Mouse (Mus musculus): Measurements from ENCODE around the gene Gm6993.
A peak's percentile ranks its signal among the peaks of the same experiment; 100 is the strongest.

The Gm6993 gene

GRCm38 (mm10) chr12:31239798-31240197 is 772 bp upstream of the Gm6993 start:
- no peak for DNase-seq (ENCODE audit: low spot score)

DNA sequence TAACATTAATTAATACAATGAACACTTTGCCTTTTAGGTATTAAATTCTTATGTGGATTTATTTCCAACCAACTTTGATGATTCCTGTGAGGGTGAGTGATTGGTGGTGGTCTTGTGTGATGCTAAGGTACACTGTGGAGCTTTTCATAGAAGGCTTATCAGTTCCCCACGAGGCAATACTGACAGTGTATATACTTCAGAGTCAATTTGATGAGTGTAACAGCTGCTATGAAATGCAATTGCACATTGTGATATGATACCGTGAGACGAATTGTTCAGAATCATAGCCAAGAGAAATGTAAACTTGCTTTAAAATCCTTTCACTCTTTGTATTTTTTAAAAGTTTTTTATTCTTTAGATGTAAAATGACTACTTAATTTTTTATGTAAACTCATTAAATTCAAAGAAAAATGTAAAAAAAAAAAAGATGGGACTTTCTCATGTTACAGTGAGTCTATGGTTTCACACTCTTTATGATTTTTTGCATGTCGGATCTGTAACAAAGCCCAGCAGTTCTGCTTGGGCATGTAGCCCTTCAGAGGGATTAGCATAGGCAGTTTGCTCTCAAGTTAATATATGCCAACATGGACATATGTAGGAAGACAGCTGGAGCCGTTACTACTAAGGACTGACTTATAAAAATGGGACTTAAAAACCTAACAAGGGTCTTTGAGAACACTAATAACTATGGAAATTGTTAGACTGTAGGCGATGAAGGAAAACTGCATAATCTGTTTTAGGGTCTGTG is 1.2 kb downstream of the Gm6993 start:
- DNase-seq (ENCODE audit: low spot score): no peak

DNA sequence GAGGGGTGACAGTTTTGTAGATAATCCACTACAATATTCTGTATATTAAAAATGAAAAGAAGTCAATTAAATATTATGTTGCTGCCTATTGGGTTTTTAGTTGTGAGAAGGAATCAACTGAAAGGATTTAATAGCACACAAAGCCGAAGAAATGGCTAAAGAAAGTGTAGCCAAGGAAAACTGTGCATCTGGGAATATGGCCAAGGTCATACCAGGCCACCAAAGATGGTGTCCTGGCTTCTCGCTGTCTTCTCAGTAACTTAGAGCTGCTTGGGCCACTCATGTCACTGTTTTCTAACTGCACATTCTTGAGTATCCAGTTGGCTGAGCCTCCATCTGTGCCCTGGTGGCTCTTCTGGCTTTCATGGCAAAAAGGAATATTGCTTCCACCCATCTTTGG is 3.4 kb downstream of the Gm6993 start:
- DNase-seq (ENCODE audit: low spot score): no peak

GRCm38 (mm10) chr12:31244691-31245090 is 4.1 kb downstream of the Gm6993 start:
- DNase-seq (ENCODE audit: low spot score): no peak

- no peak for DNase-seq (ENCODE audit: low spot score)
These were observed 5.6 kb downstream of the Gm6993 start for GRCm38 (mm10) chr12:31246153-31246552.

DNA sequence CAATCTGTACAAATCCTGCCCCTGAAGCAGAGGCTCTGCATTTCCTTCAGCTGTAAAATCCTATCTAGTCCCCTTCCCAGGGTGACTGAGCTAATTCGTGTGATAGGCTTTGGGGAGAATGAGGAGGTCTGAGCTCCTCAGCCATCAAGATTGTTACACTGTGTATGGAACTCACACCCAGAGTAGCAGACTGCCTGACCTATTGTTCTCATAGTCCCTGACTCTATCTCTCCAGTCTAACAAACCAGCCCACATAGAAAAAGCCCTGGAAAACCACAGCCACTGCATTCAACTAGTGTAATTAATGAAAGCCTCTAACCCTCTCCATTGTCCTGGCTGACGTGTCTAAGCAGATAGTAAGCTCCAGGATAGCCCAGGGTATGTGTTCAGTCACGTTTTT is 6.0 kb downstream of the Gm6993 start:
- no peak for DNase-seq (ENCODE audit: low spot score)

DNA sequence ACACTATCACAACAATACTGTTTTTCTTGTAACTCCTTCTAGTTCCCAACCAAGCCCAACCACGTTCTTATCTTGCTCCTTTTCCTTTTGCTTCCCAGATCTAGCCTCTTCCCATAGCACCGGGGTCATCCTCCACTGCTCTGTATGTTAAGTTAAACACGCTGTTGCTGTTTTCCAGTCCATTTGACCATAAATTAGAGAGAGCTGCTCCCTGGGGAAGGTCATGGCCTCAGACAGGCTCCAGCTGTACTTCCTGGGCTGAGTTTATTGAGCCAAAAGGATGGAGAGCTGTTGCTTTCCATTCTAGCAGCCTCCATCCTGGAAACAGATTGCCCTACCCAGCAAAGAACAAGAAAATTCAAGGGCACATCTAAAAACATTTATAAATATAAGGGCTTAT is 7.6 kb downstream of the Gm6993 start:
- no peak for DNase-seq (ENCODE audit: low spot score)

DNA sequence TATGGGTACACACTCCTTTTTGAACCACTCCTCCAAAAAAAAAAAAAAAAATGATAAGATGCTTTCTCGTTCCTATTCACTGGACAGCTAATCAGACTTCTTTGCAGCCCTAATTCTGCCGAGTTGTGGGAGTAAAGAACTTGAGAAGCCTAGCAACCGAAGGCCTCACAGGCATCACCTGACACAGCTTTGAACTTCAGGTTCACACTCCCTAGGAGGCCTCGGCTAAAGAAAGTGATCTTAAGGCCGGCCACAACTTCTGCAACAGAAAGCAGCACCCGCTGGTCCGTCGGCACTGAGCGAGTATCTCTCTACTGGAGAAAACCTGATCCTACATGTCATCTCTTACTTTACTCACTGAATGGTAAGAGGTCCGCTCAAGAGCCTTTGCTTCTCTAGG is 8.1 kb downstream of the Gm6993 start:
- DNase-seq (ENCODE audit: low spot score): no peak

DNA sequence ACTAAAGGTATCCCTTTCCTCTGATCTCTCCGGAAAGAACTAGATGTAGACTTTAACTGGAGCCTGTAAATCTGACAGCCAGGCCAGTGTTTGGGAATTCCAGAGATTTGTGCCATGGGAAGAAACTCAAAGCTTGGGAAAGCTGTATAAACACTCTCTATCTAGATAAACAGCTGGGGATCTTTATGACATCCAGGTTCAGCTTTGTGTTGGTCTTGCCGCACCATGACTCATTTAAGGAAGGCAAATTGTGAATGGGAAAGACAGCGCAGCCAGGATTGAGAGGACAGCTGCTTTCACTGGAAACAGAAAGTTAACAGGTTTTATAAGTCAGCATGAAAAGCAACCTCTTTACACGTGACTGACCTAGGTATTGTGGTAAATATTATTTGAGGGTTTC is 11.7 kb downstream of the Gm6993 start:
- DNase-seq (ENCODE audit: low spot score): no peak

DNA sequence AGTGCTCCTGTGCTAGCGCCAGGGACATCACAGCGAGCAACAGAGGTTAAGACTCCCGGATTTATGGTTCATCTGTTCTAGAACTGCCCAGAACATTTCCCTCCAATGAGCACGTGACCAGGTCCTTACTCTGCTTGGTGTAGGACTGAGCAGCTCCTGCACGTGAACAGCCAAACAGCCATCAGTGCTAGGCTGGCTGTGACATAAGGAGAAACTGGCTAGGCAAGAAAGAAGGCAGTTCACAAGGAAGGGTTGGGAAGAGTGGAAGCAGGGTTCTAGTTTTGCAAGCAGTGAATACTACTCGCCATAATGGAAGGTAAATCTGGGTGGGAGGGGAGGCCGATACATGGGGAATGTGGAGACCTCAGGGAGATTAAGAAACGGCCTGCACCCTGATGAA is 14.4 kb downstream of the Gm6993 start:
- no peak for DNase-seq (ENCODE audit: low spot score)

DNA sequence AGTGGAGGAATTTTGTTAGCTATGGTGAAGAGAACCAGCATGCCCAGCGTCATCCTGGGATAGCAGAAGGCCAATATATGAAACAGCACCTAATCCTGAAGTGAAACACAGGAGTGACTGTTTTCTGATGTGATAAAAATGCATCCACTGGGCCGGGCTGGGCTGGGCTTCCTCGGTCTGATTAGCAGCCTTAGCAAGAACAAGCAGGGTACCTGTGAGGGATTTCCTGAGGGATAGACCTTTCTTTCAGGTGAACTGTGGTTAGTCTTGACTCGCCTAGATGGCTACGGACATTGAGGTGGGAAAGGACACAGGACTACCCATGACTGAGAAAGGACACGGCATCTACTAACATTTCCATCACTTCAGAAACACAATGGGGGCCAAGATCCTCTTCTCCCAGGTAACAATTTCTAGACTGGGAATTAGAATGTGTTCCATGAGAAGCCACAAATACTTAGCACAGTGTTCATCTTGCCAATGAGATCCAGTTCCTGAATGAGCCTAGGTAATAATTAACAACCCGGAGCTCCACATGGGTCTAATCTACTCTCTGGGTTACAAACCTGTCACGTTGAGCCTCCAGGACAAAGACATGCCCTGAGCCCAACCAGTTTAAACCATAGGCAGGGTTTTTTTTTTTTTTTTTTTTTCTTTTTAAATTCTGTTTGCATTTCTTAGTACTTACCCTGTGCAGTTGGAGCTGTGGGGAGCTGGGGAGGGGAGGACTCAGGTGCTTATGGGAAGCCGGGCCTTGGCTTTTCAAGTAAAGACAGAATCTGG is 15.7 kb downstream of the Gm6993 start:
- DNase-seq (ENCODE audit: low spot score): no peak

GRCm38 (mm10) chr12:31261882-31262281 is 21.3 kb downstream of the Gm6993 start:
- DNase-seq (ENCODE audit: low spot score): no peak

- DNase-seq (ENCODE audit: low spot score): no peak
These were observed 23.4 kb downstream of the Gm6993 start for GRCm38 (mm10) chr12:31263921-31264320.

GRCm38 (mm10) chr12:31265005-31265721 is 24.6 kb downstream of the Gm6993 start, which contains the start of gene Lamb1:
TSS of gene Lamb1 (plus strand) at chr12:31265234.
- peak; percentile 71 for DNase-seq (ENCODE audit: low spot score)

GRCm38 (mm10) chr12:31265722-31266431 is 25.3 kb downstream of the Gm6993 start:
- DNase-seq (ENCODE audit: low spot score): no peak

- no peak for DNase-seq (ENCODE audit: low spot score)
These were observed 26.1 kb downstream of the Gm6993 start for GRCm38 (mm10) chr12:31266686-31267085.

- no peak for DNase-seq (ENCODE audit: low spot score)
These were observed 26.8 kb downstream of the Gm6993 start for GRCm38 (mm10) chr12:31267363-31267762.

DNA sequence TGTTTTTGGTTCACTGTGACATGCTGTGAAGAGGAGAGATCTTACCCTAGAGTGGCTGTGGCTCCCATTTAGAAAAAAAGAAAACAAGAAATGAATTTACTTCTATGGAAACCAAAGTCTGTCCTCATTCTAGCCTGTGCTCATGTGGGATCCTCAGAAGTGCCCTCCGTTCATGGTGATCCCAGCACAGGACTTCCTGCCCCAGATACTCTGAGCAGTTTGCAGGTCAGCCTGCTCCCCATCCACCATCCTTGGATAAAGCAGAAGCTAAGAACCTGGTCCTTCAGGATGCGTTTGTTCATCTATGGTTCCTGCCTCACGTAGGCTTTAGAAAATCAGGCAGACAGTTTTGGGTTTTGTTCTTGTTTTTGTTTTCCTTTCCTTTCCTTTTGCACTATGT is 27.7 kb downstream of the Gm6993 start:
- DNase-seq (ENCODE audit: low spot score): no peak

GRCm38 (mm10) chr12:31269020-31269597 is 28.5 kb downstream of the Gm6993 start:
- no peak for DNase-seq (ENCODE audit: low spot score)

- DNase-seq (ENCODE audit: low spot score): no peak
These were observed 29.8 kb downstream of the Gm6993 start for GRCm38 (mm10) chr12:31270361-31270760.

GRCm38 (mm10) chr12:31270776-31271175 is 30.2 kb downstream of the Gm6993 start:
- no peak for DNase-seq (ENCODE audit: low spot score)
